Mouse (Mus musculus): Measurements from ENCODE around the gene Ascc1. TPM values are rescaled to one million over a fixed set of nuclear protein-coding genes. Genes with fewer than 3 reads are reported as not detected.
A peak's percentile ranks its signal among the peaks of the same experiment; 100 is the strongest.

Gene Ascc1
- total RNA-seq (2021): 10 to 100 TPM; 27.1 to 32.8 TPM
- long read RNA-seq, experiment 1, transcript Ascc1-201 (11 exons, 1,450 nt): major isoform, 45 of 60 reads
- long read RNA-seq, experiment 1, partial matches to known transcripts: 3 of 60 reads
- long read RNA-seq, experiment 1, other reads (novel, unspliced or antisense): 8 of 60 reads
- long read RNA-seq, experiment 2, transcript Ascc1-201 (11 exons, 1,450 nt): major isoform, 9 of 14 reads
- long read RNA-seq, experiment 2, partial matches to known transcripts: 1 of 14 reads
- long read RNA-seq, experiment 2, other reads (novel, unspliced or antisense): 3 of 14 reads

- peak; percentile 98 to 99 for DNase-seq
Measured at GRCm38 (mm10) chr10:60002673-60003212, at the start of gene Ascc1, which contains the start of gene Anapc16. Gene Ascc1 (plus strand): TSS chr10:60002805. Gene Anapc16 (minus strand): TSS chr10:60003135.

- no peak for DNase-seq
Measured at GRCm38 (mm10) chr10:59953564-59954039, 49.0 kb upstream of the Ascc1 start.

- DNase-seq: no peak
Measured at GRCm38 (mm10) chr10:59956681-59957080, 45.9 kb upstream of the Ascc1 start.

GRCm38 (mm10) chr10:59957171-59958149 is 45.1 kb upstream of the Ascc1 start:
- DNase-seq: no peak

- DNase-seq: no peak
Measured at GRCm38 (mm10) chr10:59958458-59958857, 44.1 kb upstream of the Ascc1 start.

- no peak for DNase-seq
Measured at GRCm38 (mm10) chr10:59959517-59959916, 43.1 kb upstream of the Ascc1 start.

- DNase-seq: no peak
Measured at GRCm38 (mm10) chr10:59963609-59964008, 39.0 kb upstream of the Ascc1 start.

GRCm38 (mm10) chr10:59964504-59965361 is 37.9 kb upstream of the Ascc1 start:
- no peak for DNase-seq

GRCm38 (mm10) chr10:59965362-59965695 is 37.3 kb upstream of the Ascc1 start:
- no peak for DNase-seq

- no peak for DNase-seq
Measured at GRCm38 (mm10) chr10:59965788-59966187, 36.8 kb upstream of the Ascc1 start.

- DNase-seq: no peak
Measured at GRCm38 (mm10) chr10:59966743-59967142, 35.9 kb upstream of the Ascc1 start.

GRCm38 (mm10) chr10:59967309-59967942 is 35.2 kb upstream of the Ascc1 start:
- peak; percentile 70 to 86 for DNase-seq

GRCm38 (mm10) chr10:59969821-59970449 is 32.7 kb upstream of the Ascc1 start:
- DNase-seq: peak; percentile 80 to 81

GRCm38 (mm10) chr10:59970450-59971062 is 32.0 kb upstream of the Ascc1 start:
- DNase-seq: no peak

GRCm38 (mm10) chr10:59971813-59972212 is 30.8 kb upstream of the Ascc1 start:
- no peak for DNase-seq

- peak in 1 of 2 experiments; percentile 45 for DNase-seq
Measured at GRCm38 (mm10) chr10:59972534-59972933, 30.1 kb upstream of the Ascc1 start.

GRCm38 (mm10) chr10:59972999-59973398 is 29.6 kb upstream of the Ascc1 start:
- no peak for DNase-seq

GRCm38 (mm10) chr10:59973400-59973799 is 29.2 kb upstream of the Ascc1 start:
- no peak for DNase-seq

GRCm38 (mm10) chr10:59974191-59974664 is 28.4 kb upstream of the Ascc1 start:
- peak; percentile 64 to 73 for DNase-seq

GRCm38 (mm10) chr10:59974786-59975185 is 27.8 kb upstream of the Ascc1 start:
- no peak for DNase-seq
